Mouse (Mus musculus): Measurements from ENCODE around the gene Nptxr. TPM values are rescaled to one million over a fixed set of nuclear protein-coding genes. Genes with fewer than 3 reads are reported as not detected.

Gene Nptxr
- total RNA-seq, 2 experiments from 2014 or later = 756 to 804 TPM

DNA sequence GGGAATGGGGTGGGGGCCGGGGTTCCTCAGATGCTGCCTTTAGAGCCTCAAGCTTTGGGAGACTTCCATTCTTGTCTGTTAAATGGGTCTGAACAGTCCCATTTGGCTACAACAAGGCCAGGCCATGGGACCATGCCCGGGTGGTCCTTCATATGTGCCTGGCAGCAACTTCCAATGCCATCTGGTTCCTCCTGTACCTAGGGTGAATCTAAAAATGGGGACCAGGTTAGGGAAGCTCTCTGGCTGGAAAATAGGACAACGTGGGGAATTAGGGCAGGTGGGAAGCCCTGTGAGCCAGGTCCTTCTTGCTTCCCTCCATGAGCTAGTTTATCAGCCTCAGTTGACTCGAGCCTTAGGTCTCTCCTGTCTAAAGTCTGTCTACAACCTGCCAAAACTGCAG lies 6.4 kb upstream of the Nptxr start:
- no peak for TF ChIP-seq CTCF (conservative IDR thresholded peaks at IDR 0.05)
- Histone ChIP-seq H3K4me3 (no peak overlapping the region), H3K27ac (no peak overlapping the region)
- no peak for DNase-seq (ENCODE audit: low spot score in 2 of 2)

DNA sequence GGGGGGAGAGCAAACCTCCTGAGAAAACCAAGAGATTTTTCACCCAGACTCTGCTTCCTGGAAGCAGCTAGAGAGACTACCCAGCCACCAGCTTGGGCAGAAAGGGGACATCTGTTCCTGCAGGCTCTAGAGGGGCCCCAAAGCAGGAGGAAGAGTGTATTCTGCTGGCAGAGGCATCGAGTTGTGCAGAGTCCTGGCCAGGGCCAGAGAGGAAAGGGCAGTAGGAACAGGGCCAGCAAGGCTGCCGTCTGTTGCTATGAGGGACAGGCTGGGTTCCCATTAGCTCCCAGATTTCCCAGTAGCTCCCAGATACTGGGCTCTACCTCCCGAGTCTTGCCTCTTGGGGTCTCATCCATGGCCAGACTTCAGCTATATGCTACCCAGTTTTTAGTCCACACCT lies 5.5 kb upstream of the Nptxr start:
- TF ChIP-seq CTCF (conservative IDR thresholded peaks at IDR 0.05) = no peak
- H3K4me3 ChIP-seq = no peak overlapping the region
- peak overlapping the region; percentile 15; the same call in 1 of the 2 replicates for H3K27ac ChIP-seq
- no peak for DNase-seq (ENCODE audit: low spot score in 2 of 2)

DNA sequence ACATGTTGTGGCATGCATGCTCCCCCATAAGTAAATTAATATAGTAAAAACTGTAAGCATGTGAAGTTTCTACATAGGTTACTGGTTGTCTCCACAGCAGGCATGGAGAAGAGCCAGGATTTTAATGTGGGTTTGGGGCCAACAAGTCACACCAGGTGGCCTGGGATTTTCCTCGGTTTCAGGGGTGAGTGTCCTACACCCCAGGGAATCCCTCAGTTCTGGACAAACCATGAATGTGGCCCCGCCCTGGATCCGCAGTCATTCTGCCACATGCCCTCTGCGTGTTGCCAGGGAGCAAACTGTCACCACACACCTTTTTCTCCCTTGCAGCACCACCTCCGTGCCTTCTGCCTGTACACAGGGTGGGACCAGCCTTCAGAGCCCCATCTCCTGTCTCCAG lies 4.1 kb upstream of the Nptxr start:
- Histone ChIP-seq H3K4me3 (no peak overlapping the region), H3K27ac (no peak overlapping the region)
- no peak for DNase-seq (ENCODE audit: low spot score in 2 of 2)
- no peak for TF ChIP-seq CTCF (conservative IDR thresholded peaks at IDR 0.05)

DNA sequence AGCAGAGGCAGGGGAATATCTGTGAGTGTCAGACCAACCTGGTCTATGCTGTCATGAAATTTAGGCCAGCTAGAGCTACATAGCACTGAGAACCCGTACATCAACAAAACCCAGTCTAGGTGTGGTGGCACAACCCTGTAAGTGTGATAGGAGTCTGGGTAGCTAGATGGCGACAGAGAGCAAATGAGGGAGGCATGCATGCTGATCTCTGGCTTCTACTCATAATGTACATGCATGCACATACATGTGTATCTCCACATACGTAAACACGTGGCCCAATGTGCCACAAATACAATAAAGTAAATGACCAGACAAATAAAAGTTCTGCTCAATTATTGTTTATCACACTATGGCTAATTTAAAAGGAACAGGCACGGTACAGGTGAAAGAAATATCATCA lies 3.5 kb upstream of the Nptxr start:
- no peak overlapping the region for H3K4me3 ChIP-seq
- H3K27ac ChIP-seq = no peak overlapping the region
- peak in 1 of 2 experiments; percentile 63 for DNase-seq (ENCODE audit: low spot score in 2 of 2)
- peak; percentile 90 for TF ChIP-seq CTCF (conservative IDR thresholded peaks at IDR 0.05)

DNA sequence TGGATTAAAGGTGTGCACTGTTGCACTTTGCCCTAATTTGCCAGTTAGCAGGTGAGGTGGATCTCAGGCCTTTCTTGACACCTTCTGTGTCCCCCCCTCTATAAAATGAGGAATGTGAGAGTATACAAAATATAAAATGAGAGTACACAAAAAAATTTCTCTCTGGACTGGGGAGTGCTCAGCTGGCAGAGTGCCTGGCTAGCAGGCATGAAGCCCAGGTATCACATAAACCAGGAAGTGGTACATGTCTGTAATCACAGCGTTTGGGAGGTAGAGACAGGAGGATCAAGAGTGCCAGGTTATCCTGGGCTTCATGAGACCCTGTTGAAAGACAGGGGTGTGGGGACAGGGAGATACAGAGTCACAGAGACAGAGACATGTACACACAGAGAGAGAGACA lies 2.5 kb upstream of the Nptxr start:
- H3K4me3 ChIP-seq = no peak overlapping the region
- no peak for TF ChIP-seq CTCF (conservative IDR thresholded peaks at IDR 0.05)

DNA sequence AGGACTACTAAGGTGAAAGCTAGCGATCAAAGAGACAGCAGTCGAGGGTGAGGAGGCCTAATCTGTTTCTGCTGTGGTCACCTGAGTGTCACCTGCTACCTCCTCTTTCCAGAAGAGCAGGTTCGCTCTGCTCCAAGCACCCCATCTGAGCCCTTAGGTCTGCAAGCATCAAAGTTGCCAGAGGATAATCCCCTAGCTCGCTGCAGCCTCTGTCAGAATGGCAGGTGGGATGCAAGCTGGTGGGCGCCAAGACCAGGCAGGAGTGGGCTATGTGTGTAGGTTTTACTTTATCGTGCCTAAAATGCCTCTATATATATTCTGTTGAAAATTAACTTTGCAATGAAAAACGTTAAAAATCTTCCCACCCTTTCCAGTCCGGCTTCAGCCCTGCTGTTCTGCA lies 680 bp upstream of the Nptxr start:
- no peak for TF ChIP-seq CTCF (conservative IDR thresholded peaks at IDR 0.05)
- no peak for DNase-seq (ENCODE audit: low spot score in 2 of 2)
- Histone ChIP-seq H3K27ac (no peak overlapping the region), H3K4me3 (no peak overlapping the region; the same call in 1 of the 2 replicates)

More for the DNA sequence above, 2.5 kb upstream of the Nptxr start:
- no peak overlapping the region for H3K27ac ChIP-seq
- no peak for DNase-seq (ENCODE audit: low spot score in 2 of 2)

DNA sequence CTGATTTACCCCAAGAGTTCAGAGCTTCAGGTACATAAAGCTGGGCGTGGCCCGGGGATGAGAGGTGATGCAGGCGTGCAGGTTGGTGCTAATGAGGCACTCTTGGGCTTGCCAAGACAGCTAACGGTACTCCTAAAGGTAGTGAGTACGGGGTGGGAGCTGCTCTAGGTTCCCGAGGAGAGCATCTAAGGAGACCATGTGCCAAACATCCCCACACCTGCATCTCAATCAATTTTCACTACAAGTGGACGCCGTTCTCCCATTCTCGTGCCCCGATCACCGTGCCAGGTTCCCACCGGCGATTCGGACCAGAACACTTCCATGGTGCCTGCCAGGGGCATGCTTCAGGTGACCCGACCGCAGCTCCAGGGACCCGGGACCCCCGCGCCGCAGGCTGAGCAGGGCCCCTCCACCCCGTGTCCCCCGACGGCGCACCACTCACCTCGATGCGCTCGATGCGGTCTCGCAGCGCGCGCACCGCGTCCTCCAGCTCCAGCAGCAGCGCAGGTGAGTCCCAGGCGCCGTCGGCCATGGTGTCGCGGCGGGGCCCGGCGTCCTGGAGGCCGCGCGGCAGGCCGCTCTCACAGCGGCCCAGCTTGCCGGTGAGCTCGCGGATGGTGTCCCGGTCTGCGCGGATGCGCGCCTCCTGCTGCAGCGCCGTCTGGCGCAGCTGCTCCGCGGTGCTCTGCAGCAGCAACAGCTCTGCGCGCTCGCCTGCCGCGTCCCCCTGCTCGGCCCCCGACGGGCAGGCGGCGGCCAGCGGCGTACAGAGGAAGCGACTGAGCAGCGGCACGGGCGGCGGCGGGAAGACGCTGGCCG lies 824 bp downstream of the Nptxr start:
- TF ChIP-seq CTCF (conservative IDR thresholded peaks at IDR 0.05) = peak; percentile 34; the same call in 1 of the 2 replicates
- DNase-seq (ENCODE audit: low spot score in 2 of 2) = peak in 1 of 2 experiments; percentile 20
- Histone ChIP-seq H3K27ac (peak overlapping the region; percentile 93), H3K4me3 (peak overlapping the region; percentile 60)

DNA sequence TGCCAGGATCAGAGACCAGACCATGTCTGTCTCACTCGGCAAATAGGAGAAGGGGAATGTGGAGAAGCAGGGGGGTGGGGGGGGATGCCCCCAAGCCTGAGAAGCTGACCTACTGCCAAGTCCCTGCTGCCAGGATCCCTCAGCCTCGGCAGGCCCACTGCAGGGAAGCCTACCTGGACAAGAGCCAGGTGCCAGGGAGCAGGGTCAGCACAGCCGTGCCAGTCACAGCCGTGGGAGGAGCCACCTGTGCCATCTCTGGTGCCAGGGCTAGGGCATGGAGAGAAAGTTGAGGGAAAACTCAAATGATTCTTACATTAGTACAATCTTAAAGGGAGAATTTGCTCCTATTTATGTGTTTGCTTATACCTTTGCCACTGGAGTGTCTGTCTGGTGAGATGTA lies 2.3 kb downstream of the Nptxr start:
- H3K4me3 ChIP-seq = peak overlapping the region; percentile 60
- H3K27ac ChIP-seq = peak overlapping the region; percentile 79
- DNase-seq (ENCODE audit: low spot score in 2 of 2) = peak in 1 of 2 experiments; percentile 28
- TF ChIP-seq CTCF (conservative IDR thresholded peaks at IDR 0.05) = no peak

DNA sequence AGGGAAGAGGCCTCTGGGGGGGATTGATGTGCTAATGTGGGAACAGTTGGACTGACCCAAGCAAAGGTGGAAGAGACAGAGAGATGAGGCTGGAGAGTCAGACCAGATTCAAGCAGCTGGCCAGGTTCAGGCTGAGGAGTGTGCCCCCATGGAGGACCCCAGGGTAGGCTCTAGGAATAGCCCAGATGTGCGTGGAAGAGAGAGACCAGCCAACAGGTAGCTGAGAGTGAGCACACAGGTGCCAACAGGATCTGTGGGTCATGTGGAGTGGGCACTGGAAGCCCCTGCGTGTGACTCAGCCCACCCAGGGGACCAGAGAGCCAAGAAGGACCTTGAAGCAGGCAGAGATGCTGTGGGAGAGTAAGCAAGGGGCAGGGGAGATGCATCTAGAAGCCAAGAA lies 2.9 kb downstream of the Nptxr start:
- peak overlapping the region; percentile 60 for H3K4me3 ChIP-seq
- TF ChIP-seq CTCF (conservative IDR thresholded peaks at IDR 0.05) = no peak

DNA sequence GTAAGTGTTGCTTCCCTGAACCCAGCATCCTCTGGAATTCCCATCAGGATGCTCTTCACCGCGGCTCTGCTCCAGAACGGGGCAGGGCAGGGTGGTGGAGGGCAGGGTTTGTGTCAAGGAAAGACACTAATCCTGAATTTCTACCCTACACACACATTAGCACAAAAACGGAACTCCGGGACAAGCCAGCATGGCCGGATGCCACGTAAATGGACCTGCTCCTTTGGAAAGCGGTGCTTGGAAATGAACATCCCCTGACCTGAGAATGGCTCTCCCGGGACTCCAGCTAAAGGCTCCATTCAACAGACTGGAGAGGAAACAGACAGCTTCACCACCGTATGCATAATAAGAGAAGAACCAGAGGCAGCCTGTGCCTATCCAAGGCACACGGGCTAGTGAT lies 3.9 kb downstream of the Nptxr start:
- H3K4me3 ChIP-seq = peak overlapping the region; percentile 44
- peak overlapping the region; percentile 79 for H3K27ac ChIP-seq
- TF ChIP-seq CTCF (conservative IDR thresholded peaks at IDR 0.05) = no peak
- DNase-seq (ENCODE audit: low spot score in 2 of 2) = no peak

More for the DNA sequence above, 2.9 kb downstream of the Nptxr start:
- DNase-seq (ENCODE audit: low spot score in 2 of 2) = no peak
- H3K27ac ChIP-seq = peak overlapping the region; percentile 79

DNA sequence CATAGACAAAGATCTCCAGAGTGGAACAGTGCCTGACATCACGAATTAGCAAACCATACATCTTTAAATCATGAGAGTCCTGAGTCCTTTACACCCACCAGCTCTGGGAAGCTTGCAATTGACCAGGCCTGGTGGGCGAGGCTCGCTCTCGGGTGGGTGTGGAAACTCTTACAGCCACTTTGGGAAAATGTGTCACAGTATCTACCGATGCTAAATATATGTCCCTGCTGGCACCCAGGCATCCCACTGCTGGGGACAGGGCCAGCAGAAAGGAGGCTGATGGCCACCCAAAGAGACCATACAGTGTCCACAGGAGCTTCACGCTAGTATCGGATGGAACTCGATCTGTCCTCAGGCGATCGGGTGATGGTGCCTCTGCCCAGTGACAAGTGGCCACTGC lies 6.0 kb downstream of the Nptxr start:
- Histone ChIP-seq H3K4me3 (peak overlapping the region; percentile 15; the same call in 1 of the 2 replicates), H3K27ac (peak overlapping the region; percentile 86)
- TF ChIP-seq CTCF (conservative IDR thresholded peaks at IDR 0.05) = no peak
- no peak for DNase-seq (ENCODE audit: low spot score in 2 of 2)

DNA sequence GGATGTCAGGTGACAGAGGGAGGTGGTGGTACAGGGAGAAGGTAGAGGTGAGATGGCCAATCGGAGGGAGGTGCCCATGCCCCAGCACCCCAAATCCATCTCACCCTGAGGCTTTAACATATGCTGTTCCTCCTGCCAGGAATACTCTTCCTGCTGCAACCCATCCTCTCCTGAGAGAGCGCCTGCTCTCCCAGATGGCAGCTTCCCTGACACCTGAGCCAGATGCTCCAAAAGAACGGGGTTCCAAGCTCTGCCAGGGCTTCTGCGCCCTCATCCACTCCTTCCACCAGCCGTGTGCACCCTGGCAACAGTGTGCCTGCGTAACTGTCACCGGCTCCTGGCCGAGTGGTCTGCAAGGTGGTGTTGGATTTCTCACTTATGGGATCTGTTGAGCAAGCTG lies 6.9 kb downstream of the Nptxr start:
- DNase-seq (ENCODE audit: low spot score in 2 of 2) = no peak
- peak overlapping the region; percentile 17; the same call in 1 of the 2 replicates for H3K4me3 ChIP-seq
- peak overlapping the region; percentile 86 for H3K27ac ChIP-seq
- TF ChIP-seq CTCF (conservative IDR thresholded peaks at IDR 0.05) = no peak

DNA sequence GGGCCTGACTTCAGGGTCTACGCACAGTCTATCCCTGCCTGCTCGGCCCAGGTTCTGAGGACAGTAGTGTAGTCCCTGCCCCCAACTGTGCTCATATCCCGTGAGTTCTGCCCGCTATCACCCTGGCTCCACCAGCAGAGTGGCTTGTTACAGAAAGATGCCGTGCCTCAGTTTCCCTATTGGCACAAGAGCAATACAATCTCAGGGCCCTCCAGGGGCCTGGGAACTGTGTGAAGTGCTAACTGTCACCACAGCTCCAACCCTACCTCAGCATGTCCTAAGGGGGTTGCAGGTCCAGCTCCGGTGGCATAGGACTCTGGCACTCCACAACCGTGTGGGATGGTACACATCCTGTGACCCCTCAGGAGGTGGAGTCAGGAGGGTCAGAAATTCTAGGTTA lies 7.5 kb downstream of the Nptxr start:
- Histone ChIP-seq H3K27ac (peak overlapping the region; percentile 86), H3K4me3 (no peak overlapping the region; the same call in 1 of the 2 replicates)
- no peak for DNase-seq (ENCODE audit: low spot score in 2 of 2)
- no peak for TF ChIP-seq CTCF (conservative IDR thresholded peaks at IDR 0.05)

DNA sequence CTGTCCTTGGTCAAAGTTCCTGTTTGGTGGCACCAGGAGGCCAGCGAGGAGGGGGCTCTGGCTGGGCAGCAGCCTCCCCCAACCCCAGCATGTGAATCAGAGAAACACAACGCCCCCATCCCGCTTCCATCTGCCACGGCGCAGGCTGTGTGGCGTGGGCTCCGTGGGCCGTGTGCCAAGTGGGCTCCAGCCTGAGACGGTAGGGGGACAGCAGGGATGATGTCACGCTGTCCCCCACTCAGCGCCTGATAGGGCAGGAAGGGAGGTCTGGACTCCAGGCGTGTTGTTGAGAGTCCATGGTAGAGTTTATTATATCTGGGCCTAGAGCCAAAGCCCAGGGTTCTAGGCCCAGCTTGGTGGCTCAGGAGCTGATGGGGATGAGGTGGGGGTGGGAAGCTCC lies 8.3 kb downstream of the Nptxr start:
- H3K4me3 ChIP-seq = no peak overlapping the region
- DNase-seq (ENCODE audit: low spot score in 2 of 2) = peak; percentile 78 to 85
- no peak for TF ChIP-seq CTCF (conservative IDR thresholded peaks at IDR 0.05)
- peak overlapping the region; percentile 86 for H3K27ac ChIP-seq
